Mouse (Mus musculus): Measurements from ENCODE around the gene Olfr1105. TPM values are rescaled to one million over a fixed set of nuclear protein-coding genes. Genes with fewer than 3 reads are reported as not detected.

The Olfr1105 gene
- not detected in 2 replicates for polyA plus RNA-seq (2015; fragmentation: Nextera tagmentation; extraction: Ambion mirVana)

DNA sequence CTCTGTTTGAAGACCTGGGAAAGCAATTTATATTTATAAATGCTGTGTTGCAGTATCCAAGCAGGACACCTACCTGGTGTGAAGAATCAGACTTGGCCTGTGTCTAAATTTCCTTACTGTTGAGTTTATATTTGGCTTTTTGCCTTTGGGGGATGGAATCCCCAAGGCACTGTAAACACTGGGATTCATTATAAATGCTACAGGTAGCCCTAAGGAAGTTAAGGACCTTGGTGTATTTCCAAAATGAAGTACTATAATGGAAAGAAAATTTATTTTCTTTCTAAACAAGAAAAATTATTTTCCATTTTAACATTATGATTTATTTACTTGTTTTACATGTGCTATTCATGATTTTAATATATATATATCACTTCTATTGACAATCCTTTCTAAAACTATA, at the start of gene Olfr1105:
Gene Olfr1105 (minus strand): TSS at position 101 of the 400 bp plus-strand sequence.
- H3K27me3 ChIP-seq: no peaks in the 10 kb centered on the region
- no peaks in the 10 kb centered on the region for H3K9me3 ChIP-seq
- no peaks in the 10 kb centered on the region for H3K4me1 ChIP-seq (replicated peaks)
- H3K27ac ChIP-seq (replicated peaks): no peak within 1 kb of the TSS
- no peak within 1 kb of the TSS for H3K9ac ChIP-seq
- ATAC-seq (ENCODE audit: low read depth): no peak
- H3K36me3 ChIP-seq: no peaks in the 10 kb centered on the region
- H3K4me3 ChIP-seq: no peak within 1 kb of the TSS
- H3K4me2 ChIP-seq: no peak within 1 kb of the TSS

DNA sequence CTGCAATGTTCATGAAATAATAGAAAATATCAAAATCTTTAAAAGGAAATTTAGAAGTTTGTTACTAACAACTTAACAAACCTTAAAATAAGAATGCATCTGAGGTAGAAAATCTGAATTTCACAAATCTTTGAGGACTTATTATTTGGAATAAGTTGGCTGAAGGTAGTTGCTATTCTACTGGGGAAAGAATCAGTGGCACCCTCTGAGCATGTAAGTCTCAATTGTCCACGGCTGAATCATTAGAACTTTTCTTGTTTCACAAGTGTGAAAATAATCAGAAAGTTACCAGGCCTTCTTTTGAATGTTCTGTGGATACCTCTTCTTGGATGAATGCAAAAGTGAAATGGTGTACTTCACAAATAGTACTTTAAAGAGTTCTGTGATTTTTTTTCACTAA, 39.4 kb upstream of the Olfr1105 start, which contains the start of gene Olfr1107:
Gene Olfr1107 (minus strand): TSS at position 101 of the 400 bp plus-strand sequence.
- no peak within 1 kb of the TSS for H3K4me2 ChIP-seq
- H3K27ac ChIP-seq (replicated peaks): no peak within 1 kb of the TSS
- H3K9me3 ChIP-seq: no peaks in the 10 kb centered on the region
- no peak within 1 kb of the TSS for H3K9ac ChIP-seq
- WGBS: 87% methylated on average over 1 of the region's 1 CpGs
- H3K4me1 ChIP-seq (replicated peaks): no peaks in the 10 kb centered on the region
- no peaks in the 10 kb centered on the region for H3K27me3 ChIP-seq
- no peak for ATAC-seq (ENCODE audit: low read depth)
- no peaks in the 10 kb centered on the region for H3K36me3 ChIP-seq
- no peak within 1 kb of the TSS for H3K4me3 ChIP-seq

DNA sequence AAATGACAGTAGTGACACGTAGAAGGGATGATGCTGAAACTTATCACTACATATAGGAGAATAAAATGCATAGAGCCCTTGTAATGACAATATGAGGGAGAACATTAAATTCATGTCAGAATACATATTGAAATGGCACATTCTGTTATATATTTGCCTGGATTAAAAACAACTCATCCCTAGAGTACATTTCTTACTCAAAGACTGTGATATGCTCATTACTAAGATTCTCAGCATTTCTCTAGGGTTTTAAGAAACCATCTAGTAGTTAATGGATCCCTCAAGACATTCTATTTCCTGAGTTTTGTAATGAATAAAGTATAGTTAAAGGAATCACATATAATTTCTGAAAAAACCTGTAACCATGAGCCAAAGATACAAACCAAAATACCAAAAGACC, 15.8 kb upstream of the Olfr1105 start, which contains the start of gene Olfr1106:
Gene Olfr1106 (minus strand): TSS at position 101 of the 400 bp plus-strand sequence.
- Histone ChIP-seq H3K4me1 (replicated peaks) (no peaks in the 10 kb centered on the region), H3K36me3 (no peaks in the 10 kb centered on the region)

DNA sequence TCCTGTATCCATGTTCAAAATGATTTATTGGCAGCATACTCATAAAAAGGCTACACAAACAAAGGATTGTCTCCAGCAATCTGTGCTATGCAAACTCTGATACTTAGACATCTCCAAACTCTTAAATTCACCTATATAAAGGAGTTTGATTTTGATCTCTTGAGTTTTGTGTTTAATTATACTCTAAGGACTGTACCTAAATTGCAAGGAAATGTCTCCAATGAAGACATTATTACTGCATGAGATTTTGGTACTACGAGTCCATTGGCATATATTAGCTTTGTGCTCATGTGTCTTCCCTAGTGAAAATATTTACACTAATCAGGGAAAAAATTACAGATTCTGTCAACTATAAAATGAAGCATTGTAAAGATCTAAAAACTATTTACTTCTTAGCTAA, 9.4 kb downstream of the Olfr1105 start, which contains the start of gene Olfr1104:
Gene Olfr1104 (minus strand): TSS at position 101 of the 400 bp plus-strand sequence.
- Histone ChIP-seq H3K9ac (no peak within 1 kb of the TSS), H3K4me2 (no peak within 1 kb of the TSS), H3K27ac (replicated peaks) (no peak within 1 kb of the TSS), H3K36me3 (no peaks in the 10 kb centered on the region), H3K27me3 (no peaks in the 10 kb centered on the region), H3K4me1 (replicated peaks) (no peaks in the 10 kb centered on the region), H3K9me3 (no peaks in the 10 kb centered on the region), H3K4me3 (no peak within 1 kb of the TSS)
- no peak for ATAC-seq (ENCODE audit: low read depth)
- 89% methylated on average over 1 of the region's 1 CpGs for WGBS

More for the DNA sequence above, 15.8 kb upstream of the Olfr1105 start, which contains the start of gene Olfr1106:
- 81% methylated on average over 1 of the region's 1 CpGs for WGBS
- ATAC-seq (ENCODE audit: low read depth): no peak
- no peak within 1 kb of the TSS for H3K4me3 ChIP-seq
- H3K27me3 ChIP-seq: no peaks in the 10 kb centered on the region
- no peaks in the 10 kb centered on the region for H3K9me3 ChIP-seq
- H3K4me2 ChIP-seq: no peak within 1 kb of the TSS
- H3K27ac ChIP-seq (replicated peaks): no peak within 1 kb of the TSS
- no peak within 1 kb of the TSS for H3K9ac ChIP-seq

- no peaks in the 10 kb centered on the region for H3K27me3 ChIP-seq
- H3K9ac ChIP-seq: no peak within 1 kb of the TSS
- ATAC-seq (ENCODE audit: low read depth): no peak
- H3K36me3 ChIP-seq: no peaks in the 10 kb centered on the region
- no peak within 1 kb of the TSS for H3K4me3 ChIP-seq
- no peaks in the 10 kb centered on the region for H3K9me3 ChIP-seq
- H3K27ac ChIP-seq (replicated peaks): no peak within 1 kb of the TSS
- no peak within 1 kb of the TSS for H3K4me2 ChIP-seq
- no peaks in the 10 kb centered on the region for H3K4me1 ChIP-seq (replicated peaks)
Measured at GRCm38 (mm10) chr2:86998098-86998497, 38.2 kb downstream of the Olfr1105 start, which contains the start of gene Olfr1102. Olfr1102 (plus strand) TSS chr2:86998398.

DNA sequence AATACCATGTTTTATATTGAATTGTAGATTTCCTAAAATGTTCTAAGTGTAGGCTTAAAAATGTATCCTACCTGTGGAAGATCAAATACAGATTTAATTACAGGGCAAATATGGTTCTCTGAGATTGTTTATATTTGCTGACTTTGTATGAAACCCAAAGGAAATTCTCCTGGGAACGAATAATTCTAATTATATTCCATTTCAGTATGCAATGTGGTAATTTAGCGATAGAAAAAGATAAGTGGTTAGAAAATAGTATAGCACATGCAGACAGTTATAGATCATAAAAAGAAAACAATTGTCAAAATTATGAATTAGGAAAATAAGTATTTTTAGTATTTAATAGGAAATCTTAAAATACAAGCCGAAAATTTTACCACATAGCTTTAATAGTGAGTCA, 45.2 kb downstream of the Olfr1105 start, which contains the start of gene Olfr1101:
Gene Olfr1101 (minus strand): TSS at position 101 of the 400 bp plus-strand sequence.
- H3K36me3 ChIP-seq: no peaks in the 10 kb centered on the region
- no peak within 1 kb of the TSS for H3K4me3 ChIP-seq
- no peaks in the 10 kb centered on the region for H3K4me1 ChIP-seq (replicated peaks)
- no peak within 1 kb of the TSS for H3K27ac ChIP-seq (replicated peaks)
- WGBS: 80% methylated on average over 3 of the region's 3 CpGs
- H3K9ac ChIP-seq: no peak within 1 kb of the TSS
- H3K4me2 ChIP-seq: no peak within 1 kb of the TSS
- H3K9me3 ChIP-seq: no peaks in the 10 kb centered on the region
- ATAC-seq (ENCODE audit: low read depth): no peak
- no peaks in the 10 kb centered on the region for H3K27me3 ChIP-seq

Other genes starting within 250 kb of the Olfr1105 start
- gene Olfr141, start 226.5 kb downstream of the Olfr1105 start, polyA plus RNA-seq (2015; fragmentation: Nextera tagmentation; extraction: Ambion mirVana): not detected in 2 replicates
- gene Olfr1094, start 211.9 kb downstream of the Olfr1105 start, polyA plus RNA-seq (2015; fragmentation: Nextera tagmentation; extraction: Ambion mirVana): not detected in 2 replicates
- gene Olfr1095, start 184.8 kb downstream of the Olfr1105 start, polyA plus RNA-seq (2015; fragmentation: Nextera tagmentation; extraction: Ambion mirVana): not detected in 2 replicates
- not detected in 2 replicates for gene Gm13723, start 161.7 kb downstream of the Olfr1105 start, polyA plus RNA-seq (2015; fragmentation: Nextera tagmentation; extraction: Ambion mirVana)
- gene Olfr1097, start 144.3 kb downstream of the Olfr1105 start, polyA plus RNA-seq (2015; fragmentation: Nextera tagmentation; extraction: Ambion mirVana): not detected in 2 replicates
- gene Olfr1098, start 112.0 kb downstream of the Olfr1105 start, polyA plus RNA-seq (2015; fragmentation: Nextera tagmentation; extraction: Ambion mirVana): not detected in 2 replicates
- not detected in 2 replicates for gene Olfr1099, start 75.8 kb downstream of the Olfr1105 start, polyA plus RNA-seq (2015; fragmentation: Nextera tagmentation; extraction: Ambion mirVana)
- not detected in 2 replicates for gene Olfr1100, start 56.6 kb downstream of the Olfr1105 start, polyA plus RNA-seq (2015; fragmentation: Nextera tagmentation; extraction: Ambion mirVana)
- gene Olfr1101, start 45.3 kb downstream of the Olfr1105 start, polyA plus RNA-seq (2015; fragmentation: Nextera tagmentation; extraction: Ambion mirVana): not detected in 2 replicates
- not detected in 2 replicates for gene Olfr1102, start 38.1 kb downstream of the Olfr1105 start, polyA plus RNA-seq (2015; fragmentation: Nextera tagmentation; extraction: Ambion mirVana)
- not detected in 2 replicates for gene Olfr1104, start 9.5 kb downstream of the Olfr1105 start, polyA plus RNA-seq (2015; fragmentation: Nextera tagmentation; extraction: Ambion mirVana)
- not detected in 2 replicates for gene Olfr1106, start 15.7 kb upstream of the Olfr1105 start, polyA plus RNA-seq (2015; fragmentation: Nextera tagmentation; extraction: Ambion mirVana)
- gene Olfr1107, start 39.3 kb upstream of the Olfr1105 start, polyA plus RNA-seq (2015; fragmentation: Nextera tagmentation; extraction: Ambion mirVana): not detected in 2 replicates
- not detected in 2 replicates for gene Olfr1109, start 59.5 kb upstream of the Olfr1105 start, polyA plus RNA-seq (2015; fragmentation: Nextera tagmentation; extraction: Ambion mirVana)
- not detected in 2 replicates for gene Olfr259, start 78.0 kb upstream of the Olfr1105 start, polyA plus RNA-seq (2015; fragmentation: Nextera tagmentation; extraction: Ambion mirVana)
- not detected in 2 replicates for gene Olfr1110, start 103.8 kb upstream of the Olfr1105 start, polyA plus RNA-seq (2015; fragmentation: Nextera tagmentation; extraction: Ambion mirVana)
- not detected in 2 replicates for gene Olfr1111, start 116.1 kb upstream of the Olfr1105 start, polyA plus RNA-seq (2015; fragmentation: Nextera tagmentation; extraction: Ambion mirVana)
- gene Olfr1112, start 151.3 kb upstream of the Olfr1105 start, polyA plus RNA-seq (2015; fragmentation: Nextera tagmentation; extraction: Ambion mirVana): not detected in 2 replicates
- not detected in 2 replicates for gene Olfr1113, start 172.4 kb upstream of the Olfr1105 start, polyA plus RNA-seq (2015; fragmentation: Nextera tagmentation; extraction: Ambion mirVana)
- gene Olfr1115, start 211.5 kb upstream of the Olfr1105 start, polyA plus RNA-seq (2015; fragmentation: Nextera tagmentation; extraction: Ambion mirVana): not detected in 2 replicates
- not detected in 2 replicates for gene Olfr1116, start 231.0 kb upstream of the Olfr1105 start, polyA plus RNA-seq (2015; fragmentation: Nextera tagmentation; extraction: Ambion mirVana)

Data from neural tube, embryonic 13.5 days (tissue).